Mouse (Mus musculus) stomach, embryonic 14.5 days (tissue): ENCODE results near the gene Runx1. TPM values are rescaled to one million over a fixed set of nuclear protein-coding genes. Genes with fewer than 3 reads are reported as not detected.

Source experiments
- ATAC-seq: fragments of 200-750 bp; cut with Nextera tagmentation; 2 replicates; pipeline ENCODE4 v1.8.0; 2017; ENCODE audit warnings: low read depth, moderate TSS enrichment; ENCODE audit not compliant: insufficient number of reproducible peaks, insufficient read depth, low FRiP score
- H3K27ac ChIP-seq: fragments of 300-500 bp; sonication (generic); 2 replicates; pipeline ENCODE4 v1.5.1; 2014; ENCODE audit warnings: mild to moderate bottlenecking, low read length, moderate library complexity, mixed read lengths
- H3K27me3 ChIP-seq: fragments of 300-500 bp; sonication (generic); 2 replicates; pipeline ENCODE4 v1.6.1; 2014; ENCODE audit warnings: low read length, control low read depth, mixed read lengths; ENCODE audit not compliant: control insufficient read depth, insufficient read depth
- H3K36me3 ChIP-seq: fragments of 300-500 bp; sonication (generic); 2 replicates; pipeline ENCODE4 v1.6.1; 2014; ENCODE audit warnings: mild to moderate bottlenecking, control low read depth, low read length, moderate library complexity, mixed read lengths; ENCODE audit not compliant: control insufficient read depth, insufficient read depth
- H3K4me1 ChIP-seq: fragments of 300-500 bp; sonication (generic); 2 replicates; pipeline ENCODE4 v1.6.1; 2014; ENCODE audit warnings: low read length, control low read depth, mixed read lengths; ENCODE audit not compliant: control insufficient read depth, insufficient read depth
- H3K4me2 ChIP-seq: fragments of 300-500 bp; sonication (generic); replicated peaks from 2 replicates; pipeline ENCODE4 v1.6.1; 2014; ENCODE audit warnings: low read depth, low read length, control low read depth
- H3K4me3 ChIP-seq: fragments of 300-500 bp; sonication (generic); 2 replicates; pipeline ENCODE4 v1.5.1; 2014; ENCODE audit warnings: low read depth, low read length, control low read depth
- H3K9ac ChIP-seq: fragments of 300-500 bp; sonication (generic); replicated peaks from 2 replicates; pipeline ENCODE4 v1.6.1; 2014; ENCODE audit warnings: low read depth, mild to moderate bottlenecking, control low read depth, low read length, moderate library complexity, mixed read lengths
- H3K9me3 ChIP-seq: fragments of 300-500 bp; sonication (generic); 2 replicates; pipeline ENCODE4 v1.6.1; 2016; ENCODE audit warnings: low read depth, low read length, control low read depth; ENCODE audit not compliant: control insufficient read depth
- WGBS: fragments of 180-500 bp; shearing (Covaris S2); extraction: QIAGEN DNeasy Blood & Tissue Kit; methylation state at CpG from one replicate; pipeline ENCODE4 v1.1.7; 2014; 5-methylcytosine and 5-hydroxymethylcytosine counted together
- polyA plus RNA-seq: library from polyadenylated mRNA; unstranded; fragments of >200 nt; fragmentation: Nextera tagmentation; extraction: Ambion mirVana; gene quantifications from 2 replicates; pipeline ENCODE4 v1.2.1, GENCODE M21; 2014

Gene Runx1
- polyA plus RNA-seq, 1 experiment from 2014 or later = 9.2 TPM

DNA sequence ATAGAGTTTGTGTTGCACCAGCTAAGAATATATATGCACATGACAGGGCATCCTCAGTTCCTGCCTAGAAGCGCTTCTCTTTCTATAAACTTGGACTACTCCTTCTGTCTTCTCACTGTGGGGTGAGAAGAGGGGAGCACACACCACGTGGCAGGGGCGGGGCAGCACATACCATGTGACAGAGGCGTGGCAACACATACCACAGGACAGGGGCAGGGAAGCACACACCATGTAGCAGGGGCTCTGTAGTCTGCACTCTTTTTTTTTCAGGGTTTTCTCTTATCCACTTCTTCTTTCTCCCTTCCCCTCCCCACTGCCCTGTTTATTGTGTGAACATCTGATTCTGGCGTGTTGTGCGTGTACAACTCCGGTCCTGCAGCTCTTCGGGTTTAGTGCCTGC, 186.9 kb downstream of the Runx1 start:
- no peaks in the 10 kb centered on the region for H3K9me3 ChIP-seq
- no peak for ATAC-seq
- no peaks in the 10 kb centered on the region for H3K27me3 ChIP-seq
- no peak overlapping the region for H3K9ac ChIP-seq
- no peak overlapping the region for H3K27ac ChIP-seq
- H3K36me3 ChIP-seq = no peaks in the 10 kb centered on the region
- no peak overlapping the region for H3K4me2 ChIP-seq
- no peaks in the 10 kb centered on the region for H3K4me1 ChIP-seq
- 75% methylated on average over 8 of the region's 8 CpGs for WGBS
- H3K4me3 ChIP-seq = no peak overlapping the region

DNA sequence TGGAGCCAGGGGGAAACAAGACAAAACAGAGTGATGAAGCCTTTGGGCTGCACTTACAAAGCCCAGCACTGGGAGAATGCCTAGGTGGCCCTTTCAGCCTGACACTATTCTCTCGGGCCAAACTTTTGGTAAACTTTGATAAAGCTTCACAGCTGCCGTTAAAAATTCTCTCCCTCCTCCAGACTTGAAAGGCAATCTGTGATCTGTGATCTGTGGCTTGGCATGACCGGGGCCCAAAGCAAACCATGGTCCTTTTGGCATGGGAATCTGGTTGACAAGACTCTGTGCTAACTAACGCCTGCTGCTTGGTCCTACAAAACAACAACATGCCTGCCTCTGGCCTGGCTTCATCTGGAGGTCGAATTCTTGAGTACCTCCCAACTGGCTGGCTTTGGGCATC, 188.9 kb downstream of the Runx1 start:
- Histone ChIP-seq H3K4me1 (peaks cover 4% of the 10 kb centered on the region; the same call in 1 of the 2 replicates), H3K9me3 (no peaks in the 10 kb centered on the region), H3K4me2 (no peak overlapping the region), H3K27me3 (no peaks in the 10 kb centered on the region), H3K27ac (no peak overlapping the region), H3K4me3 (no peak overlapping the region), H3K36me3 (no peaks in the 10 kb centered on the region), H3K9ac (no peak overlapping the region)
- 53% methylated on average over 5 of the region's 5 CpGs for WGBS
- ATAC-seq = no peak

DNA sequence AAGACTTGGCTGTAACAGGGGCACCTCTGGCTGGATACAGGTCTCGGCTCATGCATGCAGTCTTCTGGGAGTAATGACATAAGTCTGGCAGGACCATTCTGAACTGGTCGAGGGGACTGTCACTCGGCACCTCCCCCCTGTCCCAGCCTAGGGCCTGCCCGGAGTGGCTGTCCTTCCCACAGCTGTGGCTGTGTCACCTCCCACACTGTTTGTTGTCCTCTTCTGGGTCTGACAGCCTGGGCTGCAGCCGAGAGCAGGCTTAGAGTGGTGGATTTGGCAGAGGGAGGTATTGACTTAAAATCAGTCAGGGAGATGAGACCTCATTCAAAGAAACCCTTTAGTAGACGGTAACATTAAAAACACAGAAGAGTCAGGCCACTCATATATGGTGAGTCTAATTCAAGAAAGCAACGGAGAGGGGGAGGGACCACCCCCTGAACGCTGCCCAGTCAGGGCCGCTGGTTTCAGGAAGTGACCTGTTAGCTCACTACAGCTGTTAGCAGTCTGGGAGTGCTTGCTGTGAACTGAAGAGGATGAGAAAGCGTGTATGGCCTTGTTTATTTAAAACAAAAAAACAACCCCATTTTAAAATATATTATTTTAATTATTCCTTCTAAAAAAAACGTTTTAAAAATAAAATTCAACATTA, 193.7 kb downstream of the Runx1 start:
- H3K4me2 ChIP-seq = no peak overlapping the region; the same call in 1 of the 2 replicates
- 0 out of 2 replicates have a peak, but pooled peaks have one; percentile 29 for ATAC-seq

DNA sequence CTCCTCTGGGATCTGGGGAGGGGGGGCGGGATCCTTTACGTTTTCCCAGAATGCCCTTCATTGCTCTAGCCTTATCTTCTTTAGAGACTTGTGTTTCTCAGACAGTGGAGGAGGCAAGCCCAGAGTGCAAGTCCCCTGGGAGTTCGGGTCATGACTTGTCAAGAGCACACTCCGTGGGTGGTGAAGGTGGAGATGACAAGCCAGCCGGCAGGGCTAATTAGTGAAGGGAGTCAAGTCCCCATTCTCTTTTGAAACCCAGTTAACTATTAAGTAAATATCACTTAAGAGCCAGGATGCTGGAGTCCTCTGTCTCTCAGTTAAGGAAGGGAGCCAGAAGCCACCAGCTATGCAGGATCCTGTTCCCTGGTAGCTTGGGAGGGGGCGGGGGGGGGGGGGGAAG, 194.3 kb downstream of the Runx1 start:
- no peak overlapping the region for H3K4me3 ChIP-seq
- no peak overlapping the region for H3K9ac ChIP-seq
- no peaks in the 10 kb centered on the region for H3K27me3 ChIP-seq
- 23% methylated on average over 6 of the region's 6 CpGs for WGBS
- no peaks in the 10 kb centered on the region for H3K36me3 ChIP-seq
- H3K4me1 ChIP-seq = peaks cover 9% of the 10 kb centered on the region; the same call in 1 of the 2 replicates
- no peaks in the 10 kb centered on the region for H3K9me3 ChIP-seq
- no peak overlapping the region for H3K27ac ChIP-seq
- H3K4me2 ChIP-seq = no peak overlapping the region
- ATAC-seq = no peak

More for the DNA sequence above, 193.7 kb downstream of the Runx1 start:
- H3K4me1 ChIP-seq = peaks cover 9% of the 10 kb centered on the region; the same call in 1 of the 2 replicates
- no peaks in the 10 kb centered on the region for H3K27me3 ChIP-seq
- no peak overlapping the region for H3K9ac ChIP-seq
- no peaks in the 10 kb centered on the region for H3K9me3 ChIP-seq
- peak overlapping the region; percentile 10; the same call in 1 of the 2 replicates for H3K27ac ChIP-seq
- WGBS = 16% methylated on average over 11 of the region's 11 CpGs
- no peak overlapping the region for H3K4me3 ChIP-seq
- H3K36me3 ChIP-seq = no peaks in the 10 kb centered on the region

DNA sequence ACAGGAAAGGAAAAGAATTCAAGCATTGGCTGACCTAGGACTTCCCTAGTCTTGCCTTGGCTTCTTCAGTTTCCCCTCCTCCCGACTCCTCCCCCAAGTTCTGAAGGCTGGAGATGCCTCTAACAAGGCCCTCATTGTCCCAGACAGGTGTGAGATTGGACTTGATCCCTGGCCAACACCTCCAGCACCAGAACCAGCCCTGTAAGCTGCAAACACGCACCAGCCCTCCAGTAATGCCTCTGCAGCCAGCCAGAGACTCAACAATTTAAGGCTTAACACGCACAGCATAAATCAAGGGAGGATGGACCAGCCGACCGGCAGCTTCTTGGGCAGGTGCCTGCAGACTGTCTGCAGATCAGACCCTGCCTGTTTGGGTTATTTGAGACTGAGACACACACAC, 195.0 kb downstream of the Runx1 start:
- no peak overlapping the region for H3K4me2 ChIP-seq
- ATAC-seq = no peak
- H3K9ac ChIP-seq = no peak overlapping the region
- no peak overlapping the region for H3K4me3 ChIP-seq
- no peaks in the 10 kb centered on the region for H3K36me3 ChIP-seq
- no peak overlapping the region for H3K27ac ChIP-seq
- no peaks in the 10 kb centered on the region for H3K9me3 ChIP-seq
- H3K27me3 ChIP-seq = no peaks in the 10 kb centered on the region
- H3K4me1 ChIP-seq = peaks cover 9% of the 10 kb centered on the region; the same call in 1 of the 2 replicates
- WGBS = 28% methylated on average over 5 of the region's 5 CpGs

DNA sequence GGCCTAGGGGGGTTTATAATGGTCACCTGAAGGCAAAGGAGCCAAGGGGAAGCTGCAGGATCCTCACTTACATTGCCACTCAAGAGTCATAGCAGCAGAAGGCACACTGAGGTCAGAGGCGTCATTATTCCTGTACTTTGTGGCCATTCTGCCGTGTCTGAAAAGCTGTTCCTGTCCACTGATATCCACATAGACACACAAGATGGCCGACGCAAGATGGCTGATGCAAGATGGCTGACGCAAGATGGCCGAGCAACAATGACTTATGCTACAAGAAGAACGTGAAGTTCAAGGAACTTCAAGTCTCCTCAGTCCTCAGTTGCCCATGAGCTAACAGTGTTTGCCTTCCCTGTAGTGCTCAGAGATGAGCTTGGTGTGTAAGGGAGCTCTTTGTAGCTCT, 196.1 kb downstream of the Runx1 start:
- Histone ChIP-seq H3K27ac (no peak overlapping the region), H3K4me1 (peaks cover 9% of the 10 kb centered on the region; the same call in 1 of the 2 replicates), H3K4me3 (no peak overlapping the region), H3K36me3 (no peaks in the 10 kb centered on the region), H3K4me2 (no peak overlapping the region), H3K27me3 (no peaks in the 10 kb centered on the region), H3K9me3 (no peaks in the 10 kb centered on the region), H3K9ac (no peak overlapping the region)
- WGBS = 98% methylated on average over 7 of the region's 7 CpGs
- no peak for ATAC-seq

DNA sequence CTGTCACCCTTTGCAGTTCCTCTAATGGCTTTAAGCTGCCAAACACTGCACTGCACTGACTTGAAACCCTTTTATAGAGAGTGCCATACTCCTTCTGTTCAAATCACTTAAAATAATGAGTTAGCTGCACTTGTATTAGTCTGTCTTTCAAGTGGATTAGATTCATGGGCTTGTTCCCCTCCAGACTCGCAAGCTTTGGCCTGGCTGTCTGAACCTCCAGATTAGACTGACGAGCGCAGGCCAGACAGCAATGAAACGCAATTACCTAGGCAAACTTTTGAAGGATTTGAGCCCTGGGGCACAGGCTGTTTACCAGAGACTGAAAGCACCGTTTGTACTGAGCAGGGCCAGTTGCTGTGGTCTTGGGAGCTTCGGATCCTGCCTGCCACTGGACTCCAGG, 198.7 kb downstream of the Runx1 start:
- WGBS = 33% methylated on average over 6 of the region's 6 CpGs
- H3K4me2 ChIP-seq = no peak overlapping the region

DNA sequence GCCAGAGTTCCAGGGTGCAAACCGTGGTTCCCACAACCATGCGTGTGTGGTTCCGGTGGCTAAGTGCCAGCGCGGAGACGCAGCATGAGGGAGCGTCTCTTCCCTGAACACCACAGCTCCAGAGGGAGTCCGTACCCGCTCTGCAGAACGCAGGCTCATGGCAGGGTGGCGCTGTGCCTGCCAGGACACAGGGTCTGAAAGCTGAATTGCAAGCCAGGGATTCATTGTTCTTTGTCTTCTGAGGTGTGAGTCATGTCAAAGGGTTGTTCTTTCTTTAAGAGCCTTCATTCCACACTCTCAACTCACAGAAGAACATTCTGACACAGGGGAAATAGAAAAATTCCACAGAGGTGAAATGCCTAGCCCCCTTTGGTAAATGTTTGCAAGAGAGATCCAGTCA, 202.0 kb downstream of the Runx1 start:
- no peak overlapping the region for H3K9ac ChIP-seq
- no peak overlapping the region for H3K4me2 ChIP-seq
- H3K4me3 ChIP-seq = no peak overlapping the region
- H3K4me1 ChIP-seq = no peaks in the 10 kb centered on the region
- H3K27me3 ChIP-seq = no peaks in the 10 kb centered on the region
- ATAC-seq = no peak
- no peaks in the 10 kb centered on the region for H3K9me3 ChIP-seq
- H3K36me3 ChIP-seq = no peaks in the 10 kb centered on the region
- no peak overlapping the region for H3K27ac ChIP-seq
- 84% methylated on average over 11 of the region's 11 CpGs for WGBS

More for the DNA sequence above, 198.7 kb downstream of the Runx1 start:
- Histone ChIP-seq H3K36me3 (no peaks in the 10 kb centered on the region), H3K27me3 (no peaks in the 10 kb centered on the region), H3K27ac (no peak overlapping the region), H3K4me3 (no peak overlapping the region), H3K9ac (no peak overlapping the region), H3K4me1 (peaks cover 8% of the 10 kb centered on the region; the same call in 1 of the 2 replicates), H3K9me3 (no peaks in the 10 kb centered on the region)
- no peak for ATAC-seq

DNA sequence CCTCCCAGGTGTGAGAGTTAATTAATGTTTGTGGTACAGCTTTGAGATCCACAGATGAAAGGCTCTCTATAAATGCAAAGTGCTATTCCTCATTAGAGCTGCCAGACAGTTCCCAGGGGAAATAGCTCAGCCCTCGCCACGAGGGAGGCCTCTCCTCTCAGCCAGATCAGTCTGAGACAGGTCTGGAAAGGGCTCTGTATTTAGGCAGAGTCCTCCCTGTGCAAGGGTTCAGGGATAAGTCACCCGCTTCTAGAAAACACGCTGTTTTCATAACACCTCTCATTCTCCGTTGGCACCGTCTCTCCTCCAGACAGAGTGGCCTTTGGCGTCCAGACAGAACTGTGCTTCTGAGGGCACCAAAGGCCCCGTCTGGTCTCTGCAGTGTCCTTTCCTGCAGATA, 204.1 kb downstream of the Runx1 start:
- peaks cover 5% of the 10 kb centered on the region; the same call in 1 of the 2 replicates for H3K9me3 ChIP-seq
- no peak for ATAC-seq
- H3K4me1 ChIP-seq = no peaks in the 10 kb centered on the region
- no peak overlapping the region for H3K4me2 ChIP-seq
- no peak overlapping the region for H3K27ac ChIP-seq
- H3K9ac ChIP-seq = no peak overlapping the region
- no peaks in the 10 kb centered on the region for H3K27me3 ChIP-seq
- no peaks in the 10 kb centered on the region for H3K36me3 ChIP-seq
- 61% methylated on average over 8 of the region's 8 CpGs for WGBS
- no peak overlapping the region for H3K4me3 ChIP-seq
